Mouse (Mus musculus) limb, embryonic 12.5 days (tissue): ENCODE measurements around the gene Hipk2. TPM values are rescaled to one million over a fixed set of nuclear protein-coding genes. Genes with fewer than 3 reads are reported as not detected.

Source experiments
- ATAC-seq: fragments of 200-750 bp; cut with Nextera tagmentation; 2 replicates; pipeline ENCODE4 v1.8.0; 2017; ENCODE audit warnings: low read depth, moderate TSS enrichment; ENCODE audit not compliant: insufficient number of reproducible peaks, insufficient read depth, low FRiP score, low TSS enrichment
- H3K27ac ChIP-seq: fragments of 300-500 bp; sonication (generic); 2 replicates; pipeline ENCODE4 v1.5.1; 2016; ENCODE audit warnings: mild to moderate bottlenecking, moderate library complexity
- H3K27me3 ChIP-seq: fragments of 300-500 bp; sonication (generic); 2 replicates; pipeline ENCODE4 v1.6.1; 2016; ENCODE audit warnings: mild to moderate bottlenecking, moderate library complexity
- H3K36me3 ChIP-seq: fragments of 300-500 bp; sonication (generic); 2 replicates; pipeline ENCODE4 v1.6.1; 2016; ENCODE audit warnings: mild to moderate bottlenecking, moderate library complexity
- H3K4me1 ChIP-seq: fragments of 300-500 bp; sonication (generic); replicated peaks from 2 replicates; pipeline ENCODE4 v1.6.1; 2016
- H3K4me2 ChIP-seq: fragments of 300-500 bp; sonication (generic); 2 replicates; pipeline ENCODE4 v1.6.1; 2016; ENCODE audit warnings: mild to moderate bottlenecking, moderate library complexity
- H3K4me3 ChIP-seq: fragments of 300-500 bp; sonication (generic); replicated peaks from 2 replicates; pipeline ENCODE4 v1.5.1; 2016; ENCODE audit warnings: mild to moderate bottlenecking
- H3K9ac ChIP-seq: fragments of 300-500 bp; sonication (generic); replicated peaks from 2 replicates; pipeline ENCODE4 v1.6.1; 2016; ENCODE audit warnings: mild to moderate bottlenecking, moderate library complexity
- H3K9me3 ChIP-seq: fragments of 300-500 bp; sonication (generic); 2 replicates; pipeline ENCODE4 v1.6.1; 2016; ENCODE audit warnings: mild to moderate bottlenecking, moderate library complexity
- WGBS: fragments of 180-500 bp; shearing (Covaris S2); methylation state at CpG from one replicate; pipeline ENCODE4 v1.1.7; 2016; 5-methylcytosine and 5-hydroxymethylcytosine counted together
- polyA plus RNA-seq: library from polyadenylated mRNA; unstranded; fragments of >200 nt; fragmentation: Nextera tagmentation; extraction: Ambion mirVana; gene quantifications from 2 replicates; pipeline ENCODE4 v1.2.1, GENCODE M21; 2016

The Hipk2 gene
- polyA plus RNA-seq, 1 experiment from 2014 or later, result 23.6 TPM

DNA sequence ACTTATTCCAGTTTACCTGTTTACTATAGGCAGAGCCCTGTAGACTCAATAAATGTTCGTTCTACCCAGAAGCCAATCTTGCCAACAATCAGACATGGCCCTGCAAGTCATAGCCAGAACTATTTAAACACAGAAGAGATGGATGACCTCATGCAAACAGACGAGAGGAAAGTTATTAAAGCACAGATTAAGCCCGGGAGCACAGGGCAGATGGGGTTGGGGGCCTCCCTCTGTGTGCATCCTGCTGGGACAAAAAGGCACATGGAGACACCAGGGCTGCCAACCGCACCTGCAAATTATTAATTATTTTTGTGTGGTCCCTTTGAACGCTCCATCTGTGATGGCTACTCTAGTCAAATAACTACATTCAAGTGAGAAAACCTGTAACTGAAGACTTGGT is 30.1 kb downstream of the Hipk2 start:
- H3K4me1 ChIP-seq, result peaks cover 54% of the 10 kb centered on the region
- H3K36me3 ChIP-seq, result no peaks in the 10 kb centered on the region; the same call in 1 of the 2 replicates
- no peak overlapping the region for H3K4me2 ChIP-seq

DNA sequence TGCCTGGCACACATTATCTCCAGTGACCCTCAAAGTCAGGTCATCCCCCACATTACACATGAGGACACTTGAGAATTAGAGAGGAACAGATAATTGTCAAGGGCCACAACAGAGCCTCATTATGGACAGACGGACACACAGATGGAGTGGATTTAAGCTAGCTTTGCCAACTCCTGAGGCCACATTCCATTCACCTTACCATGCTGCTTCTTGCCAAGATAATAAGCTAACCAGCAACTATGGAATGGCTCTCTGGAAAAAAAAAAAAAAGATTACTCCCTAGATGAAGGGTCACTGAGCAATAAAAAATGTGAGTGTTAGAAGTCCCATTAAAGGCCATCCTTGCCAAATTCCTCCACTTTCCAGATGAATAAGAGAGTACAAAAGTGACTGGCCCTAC is 30.8 kb downstream of the Hipk2 start:
- Histone ChIP-seq H3K9me3 (no peaks in the 10 kb centered on the region), H3K36me3 (no peaks in the 10 kb centered on the region; the same call in 1 of the 2 replicates), H3K9ac (no peak overlapping the region), H3K4me1 (peaks cover 58% of the 10 kb centered on the region), H3K4me3 (no peak overlapping the region), H3K27ac (no peak overlapping the region), H3K4me2 (no peak overlapping the region), H3K27me3 (no peaks in the 10 kb centered on the region)
- WGBS, result 85% methylated on average over 1 of the region's 1 CpGs
- ATAC-seq, result no peak

More for the DNA sequence above, 30.1 kb downstream of the Hipk2 start:
- Histone ChIP-seq H3K4me3 (no peak overlapping the region), H3K27ac (no peak overlapping the region), H3K9ac (no peak overlapping the region), H3K9me3 (no peaks in the 10 kb centered on the region), H3K27me3 (no peaks in the 10 kb centered on the region)
- WGBS, result 58% methylated on average over 5 of the region's 5 CpGs
- ATAC-seq, result no peak

DNA sequence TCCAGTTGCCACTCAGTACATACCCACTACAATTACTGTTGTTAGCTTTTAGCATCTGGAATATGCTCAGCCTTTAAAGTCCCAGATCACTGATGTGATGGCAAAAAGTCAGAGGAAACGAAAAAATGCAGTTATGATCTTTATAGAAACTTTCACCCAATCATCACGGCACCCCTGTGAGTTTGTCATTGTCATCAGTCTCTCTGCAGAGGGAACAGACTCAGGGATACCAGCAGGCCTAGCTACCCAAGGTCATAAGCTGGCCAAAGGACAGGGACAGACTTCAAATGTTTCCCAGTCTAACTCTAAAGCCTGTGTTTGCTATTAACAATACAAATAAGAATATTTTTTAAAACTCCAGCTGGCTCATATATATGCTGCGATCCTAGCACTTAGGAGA is 34.4 kb downstream of the Hipk2 start:
- Histone ChIP-seq H3K9me3 (no peaks in the 10 kb centered on the region), H3K36me3 (peaks cover 21% of the 10 kb centered on the region), H3K4me3 (no peak overlapping the region), H3K27me3 (no peaks in the 10 kb centered on the region), H3K4me1 (peaks cover 26% of the 10 kb centered on the region), H3K27ac (no peak overlapping the region; the same call in 1 of the 2 replicates), H3K4me2 (no peak overlapping the region), H3K9ac (no peak overlapping the region)
- WGBS, result 87% methylated on average over 3 of the region's 3 CpGs
- no peak for ATAC-seq

DNA sequence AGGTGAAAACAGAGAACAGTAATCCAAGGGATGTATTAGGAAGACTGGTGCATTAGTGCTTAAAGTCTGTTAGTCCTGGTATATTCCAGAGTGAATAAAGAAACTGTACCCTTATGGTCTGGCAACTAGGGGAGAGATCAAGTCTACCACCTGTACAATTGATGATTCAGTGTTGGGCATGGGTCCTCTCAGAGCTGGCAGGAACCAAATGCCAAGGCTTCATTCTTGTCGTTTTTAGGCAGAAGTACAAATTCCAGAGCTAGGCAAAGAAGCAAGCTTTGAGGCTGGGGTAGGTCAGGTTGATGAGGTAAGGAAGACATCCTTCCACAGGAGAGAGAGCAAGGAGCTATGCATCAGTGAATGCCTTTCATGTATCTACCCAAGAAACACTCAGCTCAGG is 35.2 kb downstream of the Hipk2 start:
- H3K4me3 ChIP-seq, result no peak overlapping the region
- peaks cover 21% of the 10 kb centered on the region for H3K36me3 ChIP-seq
- ATAC-seq, result no peak
- H3K4me1 ChIP-seq, result peaks cover 18% of the 10 kb centered on the region
- no peaks in the 10 kb centered on the region for H3K27me3 ChIP-seq
- no peak overlapping the region for H3K27ac ChIP-seq
- H3K4me2 ChIP-seq, result no peak overlapping the region
- H3K9me3 ChIP-seq, result no peaks in the 10 kb centered on the region
- H3K9ac ChIP-seq, result no peak overlapping the region
- WGBS, result 83% methylated on average over 1 of the region's 1 CpGs

DNA sequence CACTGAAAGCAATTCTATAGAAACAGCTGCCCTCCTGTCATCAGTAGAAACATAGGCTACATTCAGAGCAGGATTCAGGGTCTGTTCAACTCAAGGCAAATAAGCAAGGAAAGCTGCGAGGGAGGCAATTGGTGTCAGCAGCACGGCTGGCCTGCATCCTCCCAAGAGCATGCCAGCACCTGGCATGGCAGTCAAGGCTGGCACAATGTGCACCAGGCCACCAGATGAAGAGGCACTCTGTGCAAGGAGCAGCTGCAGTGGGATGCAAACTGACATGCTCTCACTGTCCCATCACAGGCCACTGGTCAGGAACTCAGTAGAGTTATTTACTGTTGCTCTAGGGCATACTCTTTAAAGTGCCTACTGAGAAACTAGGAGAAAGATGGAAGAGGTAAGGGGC is 35.6 kb downstream of the Hipk2 start:
- H3K36me3 ChIP-seq, result peaks cover 21% of the 10 kb centered on the region

DNA sequence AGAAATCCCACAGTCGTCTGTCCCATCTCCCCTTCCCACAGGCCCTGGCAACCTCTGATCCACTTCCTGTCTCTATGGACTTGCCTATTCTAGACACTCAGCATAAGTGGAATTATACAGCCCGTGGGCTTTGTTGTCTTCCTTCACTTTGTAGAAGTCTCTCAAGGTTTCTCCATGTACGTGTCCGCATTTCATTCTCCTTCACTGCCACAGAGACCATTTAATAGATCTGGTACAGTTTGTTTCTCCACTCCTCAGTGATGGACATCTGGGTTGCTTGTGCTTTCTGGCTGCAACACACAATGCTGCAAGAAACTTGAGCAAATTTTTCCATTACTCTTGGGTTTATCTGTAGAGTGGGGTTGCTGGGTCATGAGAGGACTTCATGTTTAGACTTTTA is 36.1 kb downstream of the Hipk2 start:
- Histone ChIP-seq H3K27ac (no peak overlapping the region), H3K27me3 (no peaks in the 10 kb centered on the region), H3K36me3 (peaks cover 21% of the 10 kb centered on the region), H3K4me2 (no peak overlapping the region), H3K4me1 (peaks cover 13% of the 10 kb centered on the region), H3K4me3 (no peak overlapping the region), H3K9ac (no peak overlapping the region), H3K9me3 (no peaks in the 10 kb centered on the region)
- WGBS, result 79% methylated on average over 4 of the region's 4 CpGs
- no peak for ATAC-seq

More for the DNA sequence above, 35.6 kb downstream of the Hipk2 start:
- no peaks in the 10 kb centered on the region for H3K9me3 ChIP-seq
- H3K4me3 ChIP-seq, result no peak overlapping the region
- no peak overlapping the region for H3K9ac ChIP-seq
- 85% methylated on average over 2 of the region's 2 CpGs for WGBS
- no peak overlapping the region for H3K4me2 ChIP-seq
- H3K4me1 ChIP-seq, result peaks cover 15% of the 10 kb centered on the region
- no peaks in the 10 kb centered on the region for H3K27me3 ChIP-seq
- H3K27ac ChIP-seq, result no peak overlapping the region
- ATAC-seq, result no peak

DNA sequence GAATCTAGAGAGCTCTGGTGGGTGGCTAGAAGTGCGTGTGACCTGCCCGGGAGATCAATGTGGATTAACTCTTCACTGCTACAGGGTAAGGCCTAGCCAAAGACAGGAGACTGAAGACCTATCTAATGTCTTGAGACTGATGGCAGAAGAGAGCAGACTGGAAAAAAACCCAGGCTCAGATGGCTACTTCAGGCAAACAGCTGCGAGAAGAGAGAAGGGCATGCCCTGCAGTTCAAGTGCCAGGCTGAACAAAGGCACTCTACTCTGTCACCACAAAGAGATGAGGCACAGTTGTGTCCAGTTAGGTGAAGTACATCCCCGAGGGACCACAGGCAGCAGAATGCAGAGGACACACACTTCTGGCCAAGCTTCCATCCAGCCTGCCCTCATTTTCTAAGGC is 37.9 kb downstream of the Hipk2 start:
- Histone ChIP-seq H3K4me2 (no peak overlapping the region), H3K9ac (no peak overlapping the region), H3K4me3 (no peak overlapping the region), H3K27ac (no peak overlapping the region), H3K27me3 (no peaks in the 10 kb centered on the region), H3K4me1 (peaks cover 21% of the 10 kb centered on the region), H3K9me3 (no peaks in the 10 kb centered on the region), H3K36me3 (peaks cover 24% of the 10 kb centered on the region)
- WGBS, result 87% methylated on average over 4 of the region's 4 CpGs
- ATAC-seq, result no peak

DNA sequence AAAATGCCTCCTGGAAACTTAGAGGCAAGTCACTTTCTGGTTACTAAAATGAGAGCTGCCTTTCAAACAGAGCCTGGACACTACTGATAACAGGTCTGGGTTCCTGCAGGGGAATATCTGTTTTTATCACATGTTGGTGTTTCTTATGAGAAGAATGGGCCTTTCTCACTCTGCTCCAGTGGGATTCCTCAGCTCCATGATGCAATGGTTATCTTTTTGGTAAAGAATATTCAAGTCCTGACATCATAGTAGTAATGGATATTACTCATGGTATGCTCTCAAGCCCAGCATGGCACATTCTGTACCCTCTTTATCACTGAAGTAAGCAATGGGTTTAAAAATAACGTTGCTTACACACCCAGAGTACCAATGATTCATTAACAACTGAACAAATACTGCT is 40.7 kb downstream of the Hipk2 start:
- 82% methylated on average over 1 of the region's 1 CpGs for WGBS
- no peaks in the 10 kb centered on the region for H3K27me3 ChIP-seq
- no peak for ATAC-seq
- peaks cover 25% of the 10 kb centered on the region for H3K4me1 ChIP-seq
- H3K9me3 ChIP-seq, result no peaks in the 10 kb centered on the region
- no peak overlapping the region for H3K27ac ChIP-seq
- H3K4me2 ChIP-seq, result no peak overlapping the region
- H3K4me3 ChIP-seq, result no peak overlapping the region
- H3K9ac ChIP-seq, result no peak overlapping the region
- H3K36me3 ChIP-seq, result peaks cover 24% of the 10 kb centered on the region

DNA sequence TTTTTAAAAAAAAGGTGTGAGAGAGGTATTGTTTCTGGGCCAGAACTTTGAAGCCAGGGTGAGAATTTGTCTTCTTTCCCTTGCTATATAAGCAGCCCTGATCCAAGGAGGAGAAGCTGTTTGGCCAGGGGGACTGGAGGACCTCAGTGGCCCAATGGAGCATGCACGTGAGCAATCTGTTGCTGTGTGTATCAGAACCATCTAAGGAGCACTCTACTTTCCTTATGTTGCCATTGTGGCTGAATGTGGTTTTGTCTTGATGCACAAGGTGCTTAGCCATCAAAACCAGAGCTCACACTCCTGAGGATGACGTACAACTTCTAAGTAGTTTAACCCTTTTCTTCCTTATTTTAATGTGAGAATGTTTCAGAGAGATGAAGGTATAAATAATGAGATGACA is 41.2 kb downstream of the Hipk2 start:
- no peak for ATAC-seq
- no peaks in the 10 kb centered on the region for H3K27me3 ChIP-seq
- H3K4me3 ChIP-seq, result no peak overlapping the region
- no peak overlapping the region for H3K9ac ChIP-seq
- 73% methylated on average over 2 of the region's 2 CpGs for WGBS
- peaks cover 23% of the 10 kb centered on the region for H3K4me1 ChIP-seq
- no peak overlapping the region for H3K27ac ChIP-seq
- peaks cover 24% of the 10 kb centered on the region for H3K36me3 ChIP-seq
- no peak overlapping the region for H3K4me2 ChIP-seq
- no peaks in the 10 kb centered on the region for H3K9me3 ChIP-seq

DNA sequence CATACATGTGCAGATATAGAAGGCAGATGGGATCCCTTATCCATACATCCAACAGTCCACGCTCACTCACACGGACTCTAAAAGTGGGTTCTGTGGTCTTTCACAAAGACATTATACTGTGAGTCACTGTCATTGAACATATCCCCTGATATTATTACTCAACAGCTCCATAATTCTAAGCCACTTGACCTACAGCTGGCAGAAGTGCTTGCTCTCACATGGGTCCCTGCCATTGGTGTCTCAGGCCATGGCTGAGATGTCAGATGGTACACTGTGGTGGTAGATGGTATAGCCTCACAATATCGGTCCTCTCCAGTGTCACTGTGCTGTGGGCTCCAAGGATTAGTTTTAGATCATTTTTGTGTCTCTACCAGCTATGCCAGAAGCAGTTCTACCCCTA is 42.2 kb downstream of the Hipk2 start:
- H3K27me3 ChIP-seq, result no peaks in the 10 kb centered on the region
- H3K4me1 ChIP-seq, result peaks cover 26% of the 10 kb centered on the region
- H3K9ac ChIP-seq, result no peak overlapping the region
- ATAC-seq, result no peak
- H3K4me3 ChIP-seq, result no peak overlapping the region
- H3K4me2 ChIP-seq, result no peak overlapping the region
- no peak overlapping the region for H3K27ac ChIP-seq
- peaks cover 20% of the 10 kb centered on the region for H3K36me3 ChIP-seq
- H3K9me3 ChIP-seq, result no peaks in the 10 kb centered on the region
- 95% methylated on average over 3 of the region's 3 CpGs for WGBS

DNA sequence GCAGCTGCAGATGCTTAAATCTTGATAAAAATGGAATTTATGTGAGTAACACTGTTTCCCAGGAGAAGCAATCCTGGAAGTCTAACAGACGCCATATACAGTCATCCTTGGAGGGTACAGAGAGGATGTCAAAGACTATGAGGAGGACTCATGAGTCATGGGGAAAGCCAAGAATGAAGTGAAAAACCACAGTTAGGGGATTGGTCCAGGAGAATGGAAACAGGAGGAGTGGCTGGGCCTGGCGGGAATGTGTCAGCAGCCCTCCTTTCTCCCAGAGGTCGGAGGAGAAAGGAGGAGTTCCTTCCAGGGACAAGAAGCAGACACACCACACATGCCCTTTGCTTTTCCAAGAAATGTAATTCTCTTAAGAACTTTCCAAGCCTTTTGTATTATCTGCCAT is 46.5 kb downstream of the Hipk2 start:
- Histone ChIP-seq H3K27ac (no peak overlapping the region), H3K4me3 (no peak overlapping the region), H3K4me2 (no peak overlapping the region), H3K36me3 (peaks cover 3% of the 10 kb centered on the region), H3K27me3 (no peaks in the 10 kb centered on the region), H3K9ac (no peak overlapping the region), H3K9me3 (no peaks in the 10 kb centered on the region), H3K4me1 (peaks cover 29% of the 10 kb centered on the region)
- no peak for ATAC-seq
- WGBS, result 81% methylated on average over 3 of the region's 3 CpGs

DNA sequence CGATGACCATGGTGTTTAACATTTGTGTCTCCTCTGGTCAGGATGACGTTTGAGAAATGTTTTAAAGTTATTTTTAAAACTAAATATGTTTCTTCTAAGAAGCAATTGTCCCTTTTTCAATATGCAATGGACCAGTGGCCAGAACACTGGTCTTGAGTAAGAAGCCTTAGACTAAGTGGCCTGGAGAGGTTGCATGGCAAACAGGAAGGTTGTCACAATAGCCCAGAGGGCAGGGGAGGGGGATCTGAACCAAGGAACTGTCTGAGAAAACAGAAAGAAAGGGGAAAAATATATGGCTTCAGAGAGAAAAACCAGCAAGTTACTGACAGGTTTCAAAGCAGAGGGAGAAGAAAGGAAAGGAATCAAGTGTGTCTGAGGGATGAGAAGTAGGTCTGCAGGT is 47.8 kb downstream of the Hipk2 start:
- no peak overlapping the region for H3K4me2 ChIP-seq
- peaks cover under 1% of the 10 kb centered on the region for H3K36me3 ChIP-seq
- no peak overlapping the region for H3K4me3 ChIP-seq
- no peaks in the 10 kb centered on the region for H3K9me3 ChIP-seq
- 95% methylated on average over 2 of the region's 2 CpGs for WGBS
- no peak overlapping the region for H3K9ac ChIP-seq
- ATAC-seq, result no peak
- H3K27ac ChIP-seq, result no peak overlapping the region
- H3K27me3 ChIP-seq, result no peaks in the 10 kb centered on the region
- peaks cover 22% of the 10 kb centered on the region for H3K4me1 ChIP-seq
